Mouse (Mus musculus) small intestine, adult 2 months (tissue): ENCODE measurements around the gene Srgap2.

Experiments used
- CTCF ChIP-seq: fragments of 200-500 bp; IDR thresholded peaks from 2 replicates; pipeline ENCODE4 v1.5.1; 2012; ENCODE audit warnings: low read depth, mild to moderate bottlenecking, control low read depth, inconsistent platforms, low read length, moderate library complexity, mixed read lengths; ENCODE audit not compliant: insufficient replicate concordance, insufficient read length; ENCODE audit errors: extremely low read depth
- POLR2A ChIP-seq: fragments of 200-500 bp; IDR thresholded peaks from 2 replicates; pipeline ENCODE4 v1.6.1; 2012; ENCODE audit warnings: low read depth, mild to moderate bottlenecking, control low read depth, inconsistent platforms, low read length, moderate library complexity

DNA sequence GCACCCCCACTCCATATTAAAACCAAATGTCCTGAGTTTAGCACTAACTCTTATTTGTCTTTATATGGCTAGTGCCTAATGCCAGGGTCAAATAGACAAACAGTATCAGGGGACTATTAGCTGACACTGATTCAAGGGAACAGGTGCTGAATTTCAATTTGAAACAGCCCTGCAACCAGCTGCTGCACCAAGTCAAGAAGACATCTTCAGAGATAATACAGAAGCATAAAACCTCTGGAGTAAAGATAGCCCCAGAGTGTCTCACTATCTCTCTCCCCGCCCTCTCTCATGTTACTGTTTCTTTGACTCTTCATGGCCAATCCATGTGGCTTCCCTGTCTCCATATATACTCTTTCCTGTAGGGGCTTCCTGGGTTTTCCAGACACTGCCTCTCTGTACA, 167.5 kb downstream of the Srgap2 start:
- TF ChIP-seq CTCF, result no peak
- no peak for TF ChIP-seq POLR2A
